Mouse (Mus musculus) cerebellum, adult 8-10 months (tissue): ENCODE data around the gene Pde4dip.

Experiments used
- DNase-seq: peaks from one replicate; pipeline ENCODE4 v3.0.0; 2022

Gene Pde4dip

DNA sequence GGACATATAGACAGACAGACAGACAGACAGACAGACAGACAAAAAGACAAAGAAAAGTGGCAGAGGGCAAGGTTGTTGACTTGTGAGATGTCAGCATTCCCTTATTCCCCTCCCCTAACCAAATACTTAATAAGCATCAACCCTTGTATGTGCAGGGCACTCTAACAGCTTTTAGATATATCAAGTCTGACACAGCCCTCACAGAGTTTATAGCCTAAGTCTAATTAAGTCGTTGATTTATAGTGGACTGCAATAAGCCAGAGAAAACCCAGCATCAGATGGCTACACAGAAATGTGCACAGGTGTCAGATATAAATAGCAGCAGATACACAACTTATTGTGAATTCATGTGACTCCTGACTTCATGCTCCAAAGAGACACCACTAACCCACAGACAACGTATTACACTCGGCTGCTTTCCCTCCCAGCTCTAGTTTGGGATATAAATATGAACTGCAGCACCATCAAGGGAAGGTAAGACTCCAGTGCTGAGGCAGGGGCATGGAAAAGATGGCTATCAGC, 87.3 kb downstream of the Pde4dip start:
- no peak for DNase-seq

GRCm38 (mm10) chr3:97800657-97801056, 87.8 kb downstream of the Pde4dip start:
- no peak for DNase-seq

GRCm38 (mm10) chr3:97800004-97800403, 88.5 kb downstream of the Pde4dip start:
- no peak for DNase-seq

- no peak for DNase-seq
Observed at GRCm38 (mm10) chr3:97799267-97799666, 89.2 kb downstream of the Pde4dip start.

- DNase-seq: no peak
Observed at GRCm38 (mm10) chr3:97797371-97797770, 91.1 kb downstream of the Pde4dip start.

DNA sequence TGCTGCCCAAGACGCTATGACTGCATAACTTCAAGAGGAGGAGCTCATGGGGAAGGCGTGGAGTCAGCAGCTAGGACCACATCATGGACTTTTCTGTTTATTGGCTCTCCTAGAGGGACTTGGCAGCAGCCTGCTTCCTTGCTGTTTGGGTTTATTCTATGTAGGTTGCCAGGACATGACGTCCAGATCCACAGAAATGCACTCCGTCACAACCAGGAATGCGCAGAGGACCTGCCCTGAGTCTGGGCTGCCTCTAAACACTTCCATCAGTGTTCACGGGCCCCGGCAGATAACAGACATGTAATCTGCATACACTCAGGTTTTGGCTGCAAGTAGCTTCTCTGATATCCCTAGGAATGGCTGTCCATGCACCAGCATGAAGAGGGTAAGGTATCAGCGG, 94.5 kb downstream of the Pde4dip start:
- DNase-seq: peak; percentile 23

GRCm38 (mm10) chr3:97790150-97790549, 98.4 kb downstream of the Pde4dip start:
- DNase-seq: peak; percentile 41

DNA sequence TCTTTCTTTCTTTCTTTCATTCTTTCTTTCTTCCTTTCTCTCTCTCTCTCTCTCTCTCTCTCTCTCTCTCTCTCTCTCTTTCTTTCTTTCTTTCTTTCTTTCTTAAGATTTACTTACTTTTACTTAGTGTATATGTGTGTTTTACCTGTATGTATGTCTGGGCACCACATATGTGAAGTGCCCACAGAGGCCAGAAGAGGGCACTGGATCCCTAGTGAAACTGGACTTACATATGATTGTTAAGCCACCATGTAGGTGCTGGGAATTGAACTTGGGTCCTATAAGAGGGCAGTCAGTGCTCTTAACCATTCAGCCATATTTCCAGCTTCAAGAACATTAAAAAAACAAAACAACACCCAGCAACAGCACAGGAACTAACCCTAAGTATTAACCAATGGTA, 99.2 kb downstream of the Pde4dip start:
- DNase-seq: no peak

- DNase-seq: no peak
Observed at GRCm38 (mm10) chr3:97776195-97776594, 112.3 kb downstream of the Pde4dip start.

DNA sequence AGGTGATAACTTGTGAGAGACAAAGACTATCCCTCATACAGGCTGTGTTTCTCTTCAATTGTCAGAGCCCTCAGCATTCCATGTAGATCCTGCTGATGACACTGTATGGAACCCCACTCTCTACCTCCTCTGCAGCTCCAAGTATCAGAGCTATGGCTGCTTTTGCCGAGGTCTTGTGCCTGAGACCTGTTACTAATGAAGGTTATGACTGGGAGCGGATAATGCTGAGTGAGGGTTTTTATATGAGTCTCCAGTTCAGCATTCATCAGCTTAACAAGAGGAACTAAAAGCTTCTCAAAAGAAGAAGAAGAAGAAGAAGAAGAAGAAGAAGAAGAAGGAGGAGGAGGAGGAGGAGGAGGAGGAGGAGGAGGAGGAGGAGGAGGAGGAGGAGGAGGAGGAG, 112.8 kb downstream of the Pde4dip start:
- DNase-seq: no peak

GRCm38 (mm10) chr3:97774861-97775260, 113.6 kb downstream of the Pde4dip start:
- DNase-seq: no peak

DNA sequence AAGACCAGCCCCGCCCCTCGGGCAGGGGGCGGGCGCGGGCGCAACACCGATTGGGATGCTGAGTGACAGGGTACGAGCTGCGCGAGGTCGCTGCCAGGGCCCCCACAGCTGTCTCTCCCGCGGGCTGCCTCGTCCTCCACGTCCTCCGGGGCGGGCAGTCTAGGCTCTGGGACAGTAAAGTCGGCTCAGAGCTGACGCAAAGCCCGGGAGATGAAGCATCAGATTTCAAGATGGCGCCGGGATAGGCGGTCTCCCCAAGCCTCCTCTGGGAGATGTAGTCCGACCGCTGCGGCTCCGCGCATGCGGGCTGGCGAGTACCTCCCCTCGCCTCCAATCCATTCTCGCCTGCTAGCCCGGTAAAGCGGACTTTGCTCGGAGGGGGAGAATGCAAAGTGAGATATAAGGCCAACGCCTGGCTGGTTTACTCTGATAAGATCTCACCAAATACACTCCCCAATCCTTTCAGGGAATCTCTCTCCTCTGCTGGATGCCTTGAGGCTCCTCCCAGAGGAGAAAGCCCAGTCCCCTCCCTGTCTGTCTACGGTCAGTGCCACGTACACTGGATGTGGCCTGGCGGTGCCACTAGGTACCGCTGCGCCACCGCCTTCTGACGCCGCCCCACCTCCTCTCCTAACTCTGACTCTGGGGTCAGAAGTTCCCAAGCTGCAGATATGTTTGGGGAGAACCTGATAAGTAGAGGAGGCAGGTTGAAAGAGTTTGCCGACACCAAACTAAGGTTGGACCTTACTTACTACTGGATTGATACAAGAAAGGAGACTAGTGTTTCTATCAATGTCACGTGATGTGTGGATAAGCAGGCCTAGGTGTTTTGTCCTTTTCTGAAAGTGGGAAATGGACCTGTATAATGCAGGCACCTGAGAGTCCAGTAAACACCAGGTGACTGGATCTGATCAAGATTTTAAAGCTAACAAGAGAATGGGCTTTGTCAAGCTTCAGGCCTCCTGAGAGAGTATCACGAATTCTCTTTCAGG, 120.4 kb downstream of the Pde4dip start:
- peak; percentile 93 for DNase-seq

DNA sequence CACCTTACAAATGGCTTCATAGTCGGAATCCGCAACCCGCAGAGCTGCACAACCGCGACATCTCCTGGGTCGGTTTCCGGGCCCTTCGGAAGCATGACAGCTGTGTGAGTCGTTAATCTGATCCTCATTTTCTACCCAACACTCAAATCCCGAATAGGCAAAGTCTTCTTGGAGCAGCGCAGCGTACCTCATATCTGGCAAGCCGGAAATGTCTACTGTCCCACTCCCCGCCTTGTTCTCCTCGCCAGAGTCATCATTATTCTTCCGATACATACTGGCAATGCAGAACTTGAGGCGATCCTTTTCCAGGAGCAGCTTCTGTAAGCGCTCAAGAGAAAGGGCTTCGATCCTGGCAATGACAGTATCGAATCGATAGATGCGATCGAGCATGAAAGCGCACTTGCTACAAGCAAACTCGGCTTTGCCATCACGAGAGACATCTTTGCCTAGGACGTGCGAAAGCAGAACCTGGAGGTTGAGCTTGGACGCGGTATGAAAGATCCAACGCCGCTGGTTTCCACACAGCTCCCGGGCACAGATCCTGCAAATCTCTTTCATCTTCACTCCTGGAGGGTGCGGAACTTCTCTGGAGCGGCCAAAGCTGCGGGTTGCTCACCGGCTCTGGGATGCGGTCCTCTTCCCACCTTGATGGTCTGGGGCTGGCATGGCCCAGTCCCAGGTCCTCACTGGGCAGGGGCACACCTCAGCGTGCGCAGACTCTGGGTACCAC, 121.3 kb downstream of the Pde4dip start:
- DNase-seq: no peak

DNA sequence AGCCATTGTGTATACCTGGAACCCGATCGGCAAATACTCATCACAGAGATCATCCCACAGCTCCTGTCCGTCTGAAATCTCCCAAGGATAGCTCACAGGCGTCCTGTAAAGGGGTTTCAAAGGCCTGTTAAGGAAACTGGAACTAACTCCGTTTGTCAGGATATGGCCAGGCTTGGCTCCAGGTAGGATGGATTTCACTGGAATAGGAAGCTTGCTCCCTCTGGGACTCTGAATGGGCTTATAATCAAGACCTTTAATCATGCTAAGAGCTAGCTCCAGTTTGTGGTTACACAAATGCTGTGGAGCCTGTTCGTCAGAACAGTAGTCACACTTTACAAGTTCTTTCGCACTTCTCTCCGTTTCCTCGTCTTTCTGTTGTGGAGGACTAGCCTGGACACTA, 122.0 kb downstream of the Pde4dip start:
- DNase-seq: peak; percentile 23

- no peak for DNase-seq
Observed at GRCm38 (mm10) chr3:97764152-97764551, 124.4 kb downstream of the Pde4dip start.

- DNase-seq: no peak
Observed at GRCm38 (mm10) chr3:97761951-97762350, 126.6 kb downstream of the Pde4dip start.

DNA sequence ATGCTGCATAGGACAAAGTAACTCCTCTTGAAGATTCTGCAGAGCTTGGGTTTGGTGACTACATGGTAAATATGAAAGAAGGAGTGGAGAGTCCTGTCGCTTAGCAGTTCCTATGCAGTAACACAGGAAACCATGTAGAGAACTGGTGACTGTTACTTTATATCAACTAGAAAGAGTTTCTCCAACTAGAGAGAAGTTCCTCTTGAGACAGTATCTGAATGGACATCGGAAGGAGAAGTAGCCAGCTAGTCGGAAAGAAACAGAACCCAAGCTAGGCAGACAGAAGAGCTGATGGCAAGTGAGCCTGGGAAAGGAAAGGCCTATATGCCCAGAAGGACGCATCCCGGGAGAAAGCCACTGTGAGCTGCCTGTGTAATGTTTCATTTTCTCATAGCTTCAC, 127.3 kb downstream of the Pde4dip start:
- no peak for DNase-seq

DNA sequence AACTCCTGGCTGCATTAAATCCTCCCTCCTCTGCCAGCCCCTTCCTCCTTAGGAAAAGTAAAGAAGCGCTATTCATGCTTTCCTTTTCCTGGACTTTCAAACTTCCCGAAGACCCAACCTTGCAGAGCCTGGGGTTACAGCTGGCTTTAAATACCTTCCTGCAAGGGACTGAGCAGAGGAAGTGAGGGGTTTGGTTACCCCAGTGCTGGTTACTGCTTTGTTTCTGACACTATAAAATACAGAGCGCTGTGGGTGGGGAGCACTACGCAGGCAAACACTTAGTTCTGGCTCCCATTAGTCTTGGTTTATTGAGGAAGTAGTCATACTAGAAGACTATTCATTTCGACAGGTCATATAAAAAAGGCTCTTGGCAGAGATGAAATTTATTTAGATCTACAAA, 128.7 kb downstream of the Pde4dip start:
- no peak for DNase-seq

- DNase-seq: no peak
Observed at GRCm38 (mm10) chr3:97757501-97757900, 131.0 kb downstream of the Pde4dip start.

- DNase-seq: no peak
Observed at GRCm38 (mm10) chr3:97756283-97757074, 132.0 kb downstream of the Pde4dip start.

GRCm38 (mm10) chr3:97755411-97755810, 133.1 kb downstream of the Pde4dip start:
- no peak for DNase-seq

DNA sequence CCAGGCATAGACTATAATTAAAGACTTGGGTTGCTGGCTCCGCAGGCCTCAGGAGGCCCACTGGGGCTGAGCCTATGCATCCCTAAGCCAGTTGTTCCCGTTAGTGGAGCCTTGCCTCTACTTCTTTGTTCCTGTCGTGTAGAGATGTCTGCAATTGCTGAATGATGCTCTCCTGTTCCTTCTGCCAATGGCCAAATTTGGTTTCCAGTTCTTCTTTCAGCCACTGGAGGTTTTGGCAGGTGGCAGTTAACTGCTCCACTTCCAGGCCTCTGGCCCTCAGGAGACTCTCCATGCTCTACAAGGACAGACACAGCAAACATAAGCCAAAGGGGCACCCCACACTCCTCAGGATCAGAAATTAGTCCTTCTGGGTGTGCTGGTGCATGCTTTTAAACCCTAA, 135.6 kb downstream of the Pde4dip start:
- no peak for DNase-seq

DNA sequence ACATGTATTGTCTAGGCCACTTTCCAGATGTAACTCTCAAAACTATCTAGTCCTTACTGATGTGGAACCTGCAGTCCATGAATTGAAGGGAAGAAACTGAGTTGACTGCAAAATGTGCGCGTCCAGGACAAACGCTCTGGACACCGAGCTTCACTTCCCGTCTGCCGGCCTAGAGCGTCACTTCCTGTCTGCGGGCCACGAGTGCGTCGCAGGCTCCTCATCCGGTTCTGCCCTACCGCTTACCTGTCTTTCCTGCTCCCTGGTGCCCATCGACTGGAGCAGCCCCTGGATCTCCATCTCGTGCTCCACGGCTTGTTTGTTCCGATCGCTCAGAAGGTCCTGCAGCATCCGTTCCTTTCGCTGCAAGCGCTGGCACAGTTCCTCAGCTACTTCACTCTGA, 136.9 kb downstream of the Pde4dip start:
- no peak for DNase-seq
